Mouse (Mus musculus) liver, adult (tissue): ENCODE measurements around the gene Wwc1.

ENCODE experiments used
- GATA4 ChIP-seq: IDR thresholded peaks from 2 replicates; pipeline ENCODE4 v1.6.1; 2014; ENCODE audit warnings: mild to moderate bottlenecking, low read length; ENCODE audit not compliant: insufficient replicate concordance

Gene Wwc1

DNA sequence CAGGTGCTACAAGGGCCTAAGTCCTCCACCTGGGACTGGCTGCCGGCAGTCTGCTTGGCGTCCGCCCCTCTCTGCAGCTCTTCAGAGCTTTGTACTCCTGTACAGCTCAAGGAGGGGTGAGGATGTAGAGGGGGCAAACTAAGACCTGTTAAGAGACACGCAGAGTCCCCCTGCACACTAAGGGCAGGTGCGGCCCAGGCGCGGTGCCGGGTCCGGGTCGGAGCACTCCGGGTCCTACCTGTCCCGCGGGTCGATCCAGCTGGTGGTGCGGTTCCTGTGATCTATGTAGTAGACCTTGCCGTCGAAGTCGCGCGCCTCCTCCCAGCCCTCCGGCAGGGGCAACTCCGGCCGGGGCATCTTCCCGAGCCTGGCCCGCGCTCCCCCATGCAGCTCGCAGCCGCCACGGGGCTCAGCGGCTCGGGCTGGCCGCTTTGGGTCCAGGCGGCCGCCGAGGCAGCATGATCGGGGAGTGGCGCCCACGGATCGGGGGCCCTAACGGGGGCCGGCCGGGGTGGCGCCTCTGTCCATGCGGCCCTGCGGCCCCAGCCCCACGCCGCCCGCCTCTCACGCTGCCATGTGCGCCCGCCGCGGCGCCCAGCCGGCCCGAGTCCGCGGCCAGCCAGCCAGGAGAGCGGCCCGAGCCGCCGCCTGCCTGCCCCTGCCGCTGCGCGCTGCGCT is 455 bp downstream of the Wwc1 start:
- no peak for TF ChIP-seq GATA4

- TF ChIP-seq GATA4: no peak
Measured at GRCm38 (mm10) chr11:35979266-35979732, 1.0 kb downstream of the Wwc1 start.

DNA sequence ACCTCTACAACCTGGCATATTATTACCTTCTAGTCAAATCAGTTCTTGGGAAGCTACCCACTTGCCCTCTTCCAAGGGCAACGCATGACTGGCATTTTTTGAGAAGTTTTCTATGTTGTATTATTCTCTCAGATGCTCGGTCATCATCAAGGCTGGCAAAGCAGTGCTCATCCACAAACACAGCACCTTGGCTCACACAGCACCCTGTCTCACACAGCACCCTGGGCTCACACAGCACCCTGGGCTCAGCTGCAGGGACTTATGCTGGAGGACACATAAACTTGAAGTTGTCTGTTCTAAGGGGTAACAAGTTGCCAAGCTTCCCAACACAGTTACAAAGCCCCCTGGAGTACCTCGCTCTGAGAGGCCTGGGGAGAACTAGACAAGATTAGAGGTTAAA is 2.5 kb downstream of the Wwc1 start:
- no peak for TF ChIP-seq GATA4

DNA sequence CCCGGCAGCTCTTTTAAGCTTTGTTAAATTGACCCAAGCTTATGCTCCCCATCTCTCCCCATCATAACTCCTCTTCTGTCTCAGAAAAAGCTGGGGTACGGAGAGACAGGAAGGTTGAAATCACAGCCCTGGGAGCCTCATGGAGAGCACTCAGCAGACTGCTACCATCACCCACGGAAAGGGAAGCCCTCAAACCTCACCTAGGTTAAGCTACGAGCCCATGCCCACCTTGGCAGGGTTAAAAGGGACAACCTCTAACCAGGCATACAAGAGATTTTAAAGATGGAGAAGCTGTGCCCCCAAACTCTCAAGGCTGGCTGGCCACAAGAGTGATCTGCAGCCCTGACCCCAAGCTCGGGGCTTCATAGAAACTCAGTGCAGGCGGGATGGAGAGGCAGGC is 3.2 kb downstream of the Wwc1 start:
- TF ChIP-seq GATA4: no peak

GRCm38 (mm10) chr11:35976482-35976881 is 3.8 kb downstream of the Wwc1 start:
- TF ChIP-seq GATA4: no peak

DNA sequence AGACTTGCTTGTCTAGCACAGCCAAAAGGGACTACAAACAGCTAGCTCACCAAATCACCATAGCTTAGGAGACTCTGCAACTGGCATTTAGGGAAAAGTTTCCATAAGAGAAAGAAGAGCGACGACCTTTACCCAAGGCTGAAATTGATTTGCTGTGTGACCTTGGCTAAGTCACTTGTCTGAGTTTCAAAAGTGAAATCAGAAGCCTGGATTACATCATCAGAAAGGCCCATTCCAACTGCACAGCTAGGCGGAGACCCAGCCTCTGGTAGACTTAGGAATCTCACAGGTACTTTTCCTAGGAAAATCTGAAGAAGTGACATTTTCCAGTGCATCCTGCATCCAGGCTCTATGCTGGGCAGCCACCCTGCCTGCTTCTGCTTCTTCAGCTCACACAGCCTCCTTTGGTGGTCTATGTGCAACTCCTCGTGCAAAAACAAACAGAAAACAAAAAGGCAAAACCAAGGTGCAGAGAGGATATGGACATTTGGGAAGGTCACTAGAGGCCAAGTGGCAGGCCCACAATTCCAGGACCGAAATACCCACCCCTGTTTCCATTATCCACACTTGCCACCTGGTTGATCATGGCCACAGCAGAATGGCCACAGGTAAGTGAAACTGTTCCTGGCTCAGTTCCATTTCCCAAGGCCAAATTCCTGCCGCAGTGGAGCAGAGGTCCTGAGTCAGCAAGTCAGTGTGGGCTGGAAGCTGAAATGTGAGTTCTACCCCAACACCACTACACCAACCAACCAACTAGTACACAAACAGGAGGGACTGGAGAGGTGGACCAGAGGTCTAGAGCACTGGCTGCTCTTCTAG is 5.5 kb downstream of the Wwc1 start:
- TF ChIP-seq GATA4: no peak

DNA sequence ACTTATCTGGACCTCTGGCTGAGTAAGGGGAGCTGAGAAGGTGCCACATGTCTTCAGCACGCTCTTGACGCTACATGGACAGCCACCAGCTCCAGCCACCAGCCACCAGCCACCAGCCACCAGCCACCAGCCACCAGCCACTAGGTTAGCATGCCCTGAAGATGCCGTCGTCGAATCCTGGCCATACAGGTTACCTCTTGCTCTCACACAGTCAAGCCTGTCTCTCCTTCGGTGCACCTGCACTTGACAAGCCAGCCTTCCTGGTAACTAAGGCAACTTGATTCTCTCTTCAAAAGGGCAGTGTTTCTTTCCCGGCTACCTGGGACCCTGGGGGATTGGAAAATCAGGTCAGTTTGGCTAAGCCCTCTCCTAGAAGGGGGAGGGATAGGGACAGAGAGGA is 7.2 kb downstream of the Wwc1 start:
- TF ChIP-seq GATA4: no peak

- TF ChIP-seq GATA4: no peak
Measured at GRCm38 (mm10) chr11:35972270-35972931, 7.9 kb downstream of the Wwc1 start.

DNA sequence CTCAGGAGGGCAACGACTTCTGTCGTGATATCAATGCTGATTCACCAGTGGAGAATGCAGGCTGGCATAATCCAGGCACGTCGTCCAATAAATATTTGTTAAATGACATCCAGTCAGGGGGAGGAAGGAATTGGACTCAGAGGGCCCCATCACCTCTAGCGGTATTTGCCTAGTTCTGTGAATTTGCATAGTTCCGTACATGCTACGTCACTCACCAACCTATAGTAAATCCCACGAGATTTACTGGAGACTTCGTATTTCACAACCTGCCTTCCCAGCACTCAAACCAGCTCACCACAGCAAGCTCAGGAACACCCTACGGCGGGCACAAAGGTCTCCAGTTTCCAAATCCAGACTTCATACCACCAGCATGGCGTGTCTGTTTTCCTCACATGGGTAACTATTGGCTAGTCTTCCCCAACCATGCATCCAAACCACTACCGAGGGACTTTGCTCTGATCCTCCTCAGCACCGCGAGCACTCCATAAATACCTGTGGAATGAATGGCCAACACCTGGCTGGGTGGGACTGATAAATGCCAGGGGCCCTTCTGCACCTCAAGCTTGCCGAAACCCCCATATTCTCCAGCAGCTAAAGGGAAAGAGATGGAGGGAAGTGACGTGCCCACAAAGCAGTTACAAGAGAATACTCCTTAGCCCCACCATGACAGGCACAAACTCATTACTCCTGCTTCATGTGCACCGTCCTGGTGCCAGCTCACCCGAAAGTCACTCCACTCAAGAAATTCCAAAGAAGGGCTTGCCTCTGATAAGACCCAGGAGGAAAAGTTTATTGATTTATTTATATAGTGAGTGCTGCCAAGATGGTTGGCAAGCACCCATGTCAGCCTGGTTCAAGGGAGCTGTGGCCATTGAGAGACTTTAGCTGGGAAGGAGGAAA is 9.3 kb downstream of the Wwc1 start:
- 0 out of 2 replicates have a peak, but pooled peaks have one; percentile 10 for TF ChIP-seq GATA4

GRCm38 (mm10) chr11:35968291-35968690 is 12.0 kb downstream of the Wwc1 start:
- TF ChIP-seq GATA4: no peak

DNA sequence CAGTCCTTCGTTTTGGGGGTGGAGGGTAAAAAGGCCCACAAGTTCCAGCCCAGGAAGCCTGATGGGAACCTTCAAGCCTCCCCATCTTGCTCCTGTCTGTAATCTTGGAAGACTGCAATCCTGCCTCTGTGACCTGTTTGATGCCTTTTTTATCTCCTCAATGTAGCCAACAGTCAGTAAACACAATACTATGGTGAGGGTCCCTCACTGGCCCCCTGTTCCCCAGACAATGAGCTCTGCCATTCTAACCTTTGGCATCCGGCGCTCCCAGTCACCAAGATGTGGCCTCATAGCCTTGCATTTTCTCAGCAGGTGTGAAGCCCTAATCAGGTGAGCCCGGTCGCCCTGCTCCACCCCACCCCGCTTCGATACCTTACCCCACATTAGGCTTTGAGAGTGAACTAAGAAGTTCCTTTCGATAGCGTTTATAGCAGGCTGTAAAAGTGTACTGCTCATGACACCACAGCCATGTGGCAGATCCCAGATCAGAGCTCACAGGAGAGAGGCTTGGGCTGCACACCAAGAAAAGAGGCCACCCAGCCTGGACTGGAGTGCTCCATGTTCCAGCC is 16.3 kb downstream of the Wwc1 start:
- no peak for TF ChIP-seq GATA4

DNA sequence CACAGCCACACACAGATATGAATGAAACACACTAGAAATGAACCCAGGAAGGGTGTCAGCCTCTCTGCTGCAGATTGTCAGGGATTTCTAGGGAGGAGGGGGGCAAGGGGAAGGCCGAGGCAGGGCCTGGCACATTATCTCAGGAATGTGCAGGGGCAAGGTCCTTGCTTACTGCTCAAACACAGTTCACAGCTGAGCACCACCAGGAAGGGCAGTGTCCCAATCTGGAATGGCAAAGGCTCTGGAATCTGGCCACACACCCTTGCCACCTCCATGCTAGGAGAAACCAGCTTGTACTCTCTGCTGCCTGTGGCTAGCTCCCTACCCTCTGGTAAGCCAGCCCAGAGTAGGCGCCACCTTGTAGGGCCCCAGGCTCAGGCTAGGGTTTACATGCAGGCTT is 16.8 kb downstream of the Wwc1 start:
- TF ChIP-seq GATA4: peak; percentile 80; the same call in 1 of the 2 replicates

DNA sequence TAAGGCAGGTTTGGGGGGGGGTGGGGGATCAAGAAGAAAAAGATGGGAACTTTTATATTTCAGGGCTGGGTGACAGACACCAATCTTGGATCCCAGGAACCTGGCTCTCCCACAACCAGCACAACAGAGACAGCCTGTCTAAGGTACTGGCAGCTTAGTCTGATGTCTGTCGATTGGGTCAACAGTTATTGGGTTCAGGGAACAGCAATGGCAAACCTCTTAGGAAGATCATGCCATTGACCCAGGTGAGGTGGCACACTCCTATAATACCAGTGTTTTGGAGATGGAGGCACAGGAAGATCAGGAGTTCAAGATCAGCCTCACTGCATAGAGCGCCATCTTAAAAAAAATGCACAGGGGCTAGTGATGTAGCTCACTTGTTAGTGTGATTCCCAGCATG is 17.9 kb downstream of the Wwc1 start:
- no peak for TF ChIP-seq GATA4

DNA sequence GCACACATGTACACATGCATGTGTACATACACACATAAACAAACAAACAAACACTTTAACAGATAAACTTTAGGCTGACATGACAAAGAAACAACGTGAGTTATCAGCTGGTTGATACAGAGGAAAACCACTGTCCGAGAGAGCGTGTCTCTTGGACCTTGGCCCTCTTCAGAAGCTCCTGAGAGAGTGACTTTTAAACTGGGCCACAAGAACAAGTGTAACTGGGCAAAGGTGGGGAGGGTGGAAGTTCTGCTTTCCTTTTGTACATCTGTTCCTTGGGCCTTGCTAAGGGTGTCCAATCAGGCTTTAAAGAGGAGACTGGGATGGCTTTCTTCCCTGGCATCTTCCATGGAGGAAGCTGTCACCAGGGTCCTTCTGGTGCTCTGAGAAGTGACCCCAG is 21.1 kb downstream of the Wwc1 start:
- no peak for TF ChIP-seq GATA4
